13 mouse cellular contexts compared by ENCODE assay signal in the genomic region with DNA sequence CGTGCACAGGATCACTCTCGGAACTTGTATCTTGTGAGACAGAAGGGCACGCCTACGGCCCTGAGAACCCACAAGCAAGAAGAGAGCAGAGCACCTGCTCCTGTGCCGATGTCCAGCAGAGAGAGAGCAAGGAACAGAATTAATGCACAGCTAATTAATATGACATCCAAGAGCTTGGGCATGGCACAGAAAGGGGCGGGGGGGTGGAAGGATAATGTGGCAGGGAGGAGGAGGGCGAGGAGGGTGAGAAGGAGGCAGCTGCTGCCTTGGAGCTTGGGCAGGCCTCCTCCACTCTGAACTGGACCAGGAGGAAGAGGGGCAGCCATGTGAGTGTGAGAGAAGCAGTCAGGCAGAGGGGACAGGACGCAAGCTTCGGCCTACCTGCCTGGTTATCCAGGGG.
"Had no signal": no experiment of that assay in that cellular context is flagged by ENCODE, and none has a peak within 500 bp of the region (broad histone marks: within the 10 kb centered on the region; RNA-seq: fewer than 3 reads in every experiment).

No protein-coding gene starts in this region.

- H3K4me2 ChIP-seq: limb, embryonic 15.5 days; liver, embryonic 12.5 days; lung, embryonic 14.5 days; neural tube, embryonic 13.5 days had no signal

- H3K9ac ChIP-seq: limb, embryonic 15.5 days; liver, embryonic 12.5 days; lung, embryonic 14.5 days; neural tube, embryonic 13.5 days had no signal

- H3K4me3 ChIP-seq: limb, embryonic 15.5 days; liver, embryonic 12.5 days; midbrain, embryonic 10.5 days; neural tube, embryonic 13.5 days had no signal

- H3K9me3 ChIP-seq: limb, embryonic 15.5 days; midbrain, embryonic 10.5 days; neural tube, embryonic 13.5 days had no signal

- H3K27ac ChIP-seq: limb, embryonic 15.5 days; liver, embryonic 12.5 days; midbrain, embryonic 10.5 days; neural tube, embryonic 13.5 days; stomach, postnatal 0 days had no signal

- DNase-seq: kidney, adult 18-20 months; kidney, postnatal 10 days; lung, embryonic 14.5 days; lung, postnatal 10 days; lung, postnatal 4 days; right cerebral cortex, adult 18-20 months; thymus, adult 2 months; thymus, postnatal 25 days had no signal

- H3K4me1 ChIP-seq: limb, embryonic 15.5 days; liver, embryonic 12.5 days had no signal

- H3K36me3 ChIP-seq: limb, embryonic 15.5 days; liver, embryonic 12.5 days; midbrain, embryonic 10.5 days; neural tube, embryonic 13.5 days had no signal

- H3K27me3 ChIP-seq: limb, embryonic 15.5 days; neural tube, embryonic 13.5 days had no signal

- ATAC-seq: liver, embryonic 12.5 days had no signal
